Mouse (Mus musculus): Measurements from ENCODE around the gene Gm17334.

Gm17334 gene

GRCm38 (mm10) chr11:53737573-53737946, 35.4 kb downstream of the Gm17334 start:
- DNase-seq (ENCODE audit: low spot score), result peak; percentile 61

GRCm38 (mm10) chr11:53736771-53737572, 36.0 kb downstream of the Gm17334 start:
- DNase-seq (ENCODE audit: low spot score), result peak; percentile 83

GRCm38 (mm10) chr11:53735682-53736245, 37.2 kb downstream of the Gm17334 start:
- DNase-seq (ENCODE audit: low spot score), result peak; percentile 65

- no peak for DNase-seq (ENCODE audit: low spot score)
These were observed 37.9 kb downstream of the Gm17334 start for GRCm38 (mm10) chr11:53734970-53735681.

- DNase-seq (ENCODE audit: low spot score), result no peak
These were observed 38.6 kb downstream of the Gm17334 start for GRCm38 (mm10) chr11:53734431-53734830.

GRCm38 (mm10) chr11:53733824-53734223, 39.2 kb downstream of the Gm17334 start:
- no peak for DNase-seq (ENCODE audit: low spot score)

- no peak for DNase-seq (ENCODE audit: low spot score)
These were observed 40.7 kb downstream of the Gm17334 start for GRCm38 (mm10) chr11:53732244-53732643.

GRCm38 (mm10) chr11:53731457-53731856, 41.5 kb downstream of the Gm17334 start:
- no peak for DNase-seq (ENCODE audit: low spot score)

Measured in urinary bladder, postnatal 14 days (tissue).